15 mouse cellular contexts compared by ENCODE assay signal in genomic region chr13:94154512-94155296, GRCm38 (mm10).
DNase-seq lines count a peak whose midpoint lies in the region; ATAC-seq lines count a peak whose summit lies in the region.
"Had no signal": no experiment of that assay in that cellular context is flagged by ENCODE, and none has a peak within 500 bp of the region (broad histone marks: within the 10 kb centered on the region; RNA-seq: fewer than 3 reads in every experiment).

No protein-coding gene starts in this region.

- H3K4me2 ChIP-seq in hindbrain, embryonic 14.5 days (replicated peaks) = no peak overlapping the region
- H3K4me2 ChIP-seq: intestine, embryonic 15.5 days; limb, embryonic 13.5 days; lung, embryonic 14.5 days; neural tube, embryonic 13.5 days had no signal

- no peak overlapping the region for H3K4me3 ChIP-seq in hindbrain, embryonic 14.5 days (replicated peaks; ENCODE audit: low read length)
- H3K4me3 ChIP-seq: intestine, embryonic 15.5 days; limb, embryonic 13.5 days; neural tube, embryonic 13.5 days had no signal

- intact Hi-C loops in heart, postnatal 10 days (cut with DNase I) = no loop called here

- peaks cover 5% of the 10 kb centered on the region; the same call in 1 of the 2 replicates for H3K4me1 ChIP-seq in hindbrain, embryonic 14.5 days (replicated peaks; ENCODE audit: control insufficient read depth, insufficient read depth, low read length)

- no peak overlapping the region for H3K27ac ChIP-seq in hindbrain, embryonic 14.5 days
- H3K27ac ChIP-seq: intestine, embryonic 15.5 days; limb, embryonic 13.5 days; neural tube, embryonic 13.5 days had no signal

- H3K36me3 ChIP-seq in hindbrain, embryonic 14.5 days (replicated peaks; ENCODE audit: control insufficient read depth, insufficient read depth) = no peaks in the 10 kb centered on the region
- H3K36me3 ChIP-seq: intestine, embryonic 15.5 days; limb, embryonic 13.5 days; neural tube, embryonic 13.5 days had no signal

- peak; percentile 90 for DNase-seq in heart, adult 11 months
- no peak for DNase-seq in heart, postnatal 10 days
- DNase-seq in 416B (ENCODE audit: low read depth) = peak; percentile 96
- DNase-seq in adrenal gland, postnatal 14 days = peak; percentile 68
- peak; percentile 45 for DNase-seq in lung, postnatal 25 days (ENCODE audit: low spot score)
- DNase-seq in hindbrain, embryonic 14.5 days (ENCODE audit: low spot score) = no peak
- DNase-seq in cerebellum, postnatal 14 days = no peak
- DNase-seq in urinary bladder, adult 2 months (ENCODE audit: low spot score) = no peak
- DNase-seq: kidney, postnatal 14 days; layer of hippocampus, postnatal 36 days; lung, embryonic 14.5 days; midbrain, embryonic 14.5 days had no signal

- H3K9ac ChIP-seq in hindbrain, embryonic 14.5 days = no peak overlapping the region
- H3K9ac ChIP-seq: intestine, embryonic 15.5 days; limb, embryonic 13.5 days; lung, embryonic 14.5 days; neural tube, embryonic 13.5 days had no signal

- H3K27me3 ChIP-seq in hindbrain, embryonic 14.5 days (ENCODE audit: control insufficient read depth, insufficient read depth, low read length) = no peaks in the 10 kb centered on the region
- H3K27me3 ChIP-seq: intestine, embryonic 15.5 days; limb, embryonic 13.5 days; neural tube, embryonic 13.5 days had no signal

- 87% methylated on average over 15 of the region's 15 CpGs for WGBS in hindbrain, embryonic 14.5 days

- H3K9me3 ChIP-seq in hindbrain, embryonic 14.5 days (ENCODE audit: control insufficient read depth, low read length) = no peaks in the 10 kb centered on the region
- H3K9me3 ChIP-seq: intestine, embryonic 15.5 days; neural tube, embryonic 13.5 days had no signal

- no peak for ATAC-seq in hindbrain, embryonic 14.5 days (ENCODE audit: low FRiP score)
- ATAC-seq: intestine, embryonic 15.5 days had no signal

Comparison
In these comparisons a context has a peak if more than half of its experiments do, and no peak if none do; other contexts are left out.
1. DNase-seq: peak in heart, adult 11 months (single experiment), 416B (single experiment), adrenal gland, postnatal 14 days (single experiment) and lung, postnatal 25 days (single experiment); none in heart, postnatal 10 days (0 of 2), hindbrain, embryonic 14.5 days (single experiment), cerebellum, postnatal 14 days (0 of 2) and urinary bladder, adult 2 months (single experiment).